Mouse (Mus musculus): ENCODE results near the gene Urod.

Urod gene

DNA sequence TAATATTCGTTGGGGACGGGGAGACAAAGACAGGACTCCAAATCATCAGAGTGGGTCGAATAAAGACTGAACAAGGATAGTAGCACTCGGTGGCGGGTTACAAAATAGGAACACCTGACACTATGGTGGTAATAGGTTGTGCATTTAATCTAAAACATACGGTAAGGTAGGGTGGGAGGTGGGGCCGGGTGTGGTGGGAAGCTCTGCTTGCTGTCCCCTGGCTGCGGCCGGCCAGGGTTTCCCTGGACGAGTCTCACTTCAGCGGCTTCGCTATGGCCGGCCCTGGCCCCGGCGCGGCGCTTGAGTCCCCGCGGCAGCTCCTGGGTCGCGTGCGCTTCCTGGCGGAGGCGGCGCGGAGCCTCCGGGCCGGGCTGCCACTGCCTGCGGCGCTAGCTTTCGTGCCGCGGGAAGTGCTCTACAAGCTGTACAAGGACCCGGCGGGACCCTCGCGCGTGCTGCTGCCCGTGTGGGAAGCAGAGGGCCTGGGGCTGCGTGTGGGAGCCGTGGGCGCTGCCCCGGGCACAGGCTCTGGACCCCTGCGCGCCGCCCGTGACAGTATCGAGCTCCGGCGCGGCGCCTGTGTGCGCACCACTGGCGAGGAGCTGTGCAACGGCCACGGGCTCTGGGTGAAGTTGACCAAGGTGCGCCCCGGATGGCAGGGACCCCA lies 1.1 kb upstream of the Urod start, which contains the start of gene Hectd3:
Hectd3 (plus strand) TSS at position 187 of the 667 bp plus-strand sequence.
- CTCF ChIA-PET: no interaction called here

DNA sequence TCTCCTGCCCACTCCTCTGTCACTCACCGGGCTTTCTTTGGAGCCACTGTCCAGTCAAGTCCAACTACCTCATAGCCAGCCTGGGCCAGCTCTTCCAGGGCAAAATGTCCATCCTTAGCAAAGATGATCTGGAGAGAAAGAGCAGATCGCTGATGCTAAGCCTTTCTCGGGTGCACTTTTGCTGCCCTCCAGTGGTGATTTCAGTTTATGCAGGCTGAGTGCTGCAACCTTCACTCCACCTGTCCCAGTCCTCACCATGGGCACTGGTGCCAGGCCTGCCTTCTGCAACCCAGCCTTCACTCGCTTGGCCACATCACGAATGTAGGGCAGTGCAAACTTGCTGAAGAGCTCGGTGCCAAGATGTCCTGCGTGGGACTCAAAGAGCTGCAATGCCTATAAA lies 2.8 kb downstream of the Urod start:
- CTCF ChIA-PET: no interaction called here

- CTCF ChIA-PET: no interaction called here
Observed at GRCm38 (mm10) chr4:116989731-116990130, 4.5 kb downstream of the Urod start.

DNA sequence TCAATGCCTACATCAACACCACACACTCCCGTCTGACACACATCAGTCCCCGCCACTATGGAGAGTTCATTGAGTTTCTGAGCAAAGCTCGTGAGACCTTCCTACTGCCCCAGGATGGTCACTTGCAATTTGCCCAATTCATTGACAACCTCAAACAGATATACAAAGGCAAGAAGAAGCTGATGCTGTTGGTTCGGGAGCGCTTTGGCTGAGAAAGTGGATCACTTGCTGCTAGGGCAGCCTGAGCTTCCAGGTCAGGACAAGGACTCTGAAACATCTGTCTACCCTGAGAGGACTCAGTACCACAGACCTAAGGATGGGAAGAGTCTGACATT lies 7.1 kb downstream of the Urod start:
- CTCF ChIA-PET: interaction anchor here (1.1 kb wide), 1 partner anchor 159 kb away, joined by 3 read pairs; no protein-coding TSS in a partner anchor

GRCm38 (mm10) chr4:116986400-116987121 lies 7.7 kb downstream of the Urod start:
- CTCF ChIA-PET: interaction anchor here (1.1 kb wide), 1 partner anchor 159 kb away, joined by 3 read pairs; no protein-coding TSS in a partner anchor

GRCm38 (mm10) chr4:116985681-116986080 lies 8.5 kb downstream of the Urod start:
- CTCF ChIA-PET: no interaction called here

GRCm38 (mm10) chr4:116976503-116976902 lies 17.7 kb downstream of the Urod start:
- CTCF ChIA-PET: no interaction called here

GRCm38 (mm10) chr4:116954951-116955350 lies 39.3 kb downstream of the Urod start:
- CTCF ChIA-PET: no interaction called here

- CTCF ChIA-PET: no interaction called here
Observed at GRCm38 (mm10) chr4:116951642-116952041, 42.6 kb downstream of the Urod start.

- CTCF ChIA-PET: no interaction called here
Observed at GRCm38 (mm10) chr4:116944055-116944454, 50.2 kb downstream of the Urod start.

GRCm38 (mm10) chr4:116942695-116943094 lies 51.5 kb downstream of the Urod start:
- CTCF ChIA-PET: no interaction called here

All from spleen, embryonic (tissue).